Mouse (Mus musculus) frontal cortex, postnatal 25 days (tissue): ENCODE data around the gene Arhgap30.

ENCODE experiments used
- DNase-seq, 2 experiments: peaks; one replicate each; pipeline ENCODE4 v3.0.0; 2022; ENCODE audit warnings: low spot score in 2 of 2

The Arhgap30 gene

GRCm38 (mm10) chr1:171388376-171389102 is at the start of gene Arhgap30:
Gene Arhgap30 (plus strand): TSS chr1:171388954.
- no peak for DNase-seq

- no peak for DNase-seq
Measured at GRCm38 (mm10) chr1:171342262-171343207, 46.2 kb upstream of the Arhgap30 start.

GRCm38 (mm10) chr1:171343922-171344677 is 44.7 kb upstream of the Arhgap30 start:
- DNase-seq, result no peak

GRCm38 (mm10) chr1:171344715-171345114 is 44.0 kb upstream of the Arhgap30 start:
- no peak for DNase-seq

GRCm38 (mm10) chr1:171345225-171346094 is 43.3 kb upstream of the Arhgap30 start, which contains the start of the genes Nit1 and Pfdn2:
Gene Nit1 (minus strand): TSS chr1:171345646.
Gene Pfdn2 (plus strand): TSS chr1:171345670.
- peak; percentile 78 to 82 for DNase-seq

GRCm38 (mm10) chr1:171346095-171346450 is 42.7 kb upstream of the Arhgap30 start:
- no peak for DNase-seq

GRCm38 (mm10) chr1:171348665-171349064 is 40.1 kb upstream of the Arhgap30 start:
- DNase-seq, result no peak

GRCm38 (mm10) chr1:171349210-171349609 is 39.5 kb upstream of the Arhgap30 start:
- no peak for DNase-seq

- DNase-seq, result no peak
Measured at GRCm38 (mm10) chr1:171355812-171356340, 32.9 kb upstream of the Arhgap30 start.

- no peak for DNase-seq
Measured at GRCm38 (mm10) chr1:171356814-171357213, 31.9 kb upstream of the Arhgap30 start.

GRCm38 (mm10) chr1:171358421-171358820 is 30.3 kb upstream of the Arhgap30 start:
- no peak for DNase-seq

- no peak for DNase-seq
Measured at GRCm38 (mm10) chr1:171360253-171360652, 28.5 kb upstream of the Arhgap30 start.

GRCm38 (mm10) chr1:171360656-171361055 is 28.1 kb upstream of the Arhgap30 start, which contains the start of gene Klhdc9:
Gene Klhdc9 (minus strand): TSS chr1:171360798.
- peak; percentile 78 for DNase-seq

GRCm38 (mm10) chr1:171361106-171362103 is 27.3 kb upstream of the Arhgap30 start:
- DNase-seq, result peak in 1 of 2 experiments; percentile 64

GRCm38 (mm10) chr1:171365934-171366333 is 22.8 kb upstream of the Arhgap30 start:
- DNase-seq, result no peak

GRCm38 (mm10) chr1:171369845-171370556 is 18.8 kb upstream of the Arhgap30 start, which contains the start of gene Nectin4:
Gene Nectin4 (plus strand): TSS chr1:171370099.
- no peak for DNase-seq

- no peak for DNase-seq
Measured at GRCm38 (mm10) chr1:171372880-171373279, 15.9 kb upstream of the Arhgap30 start.

- no peak for DNase-seq
Measured at GRCm38 (mm10) chr1:171373946-171374345, 14.8 kb upstream of the Arhgap30 start.
